In the genomic region with DNA sequence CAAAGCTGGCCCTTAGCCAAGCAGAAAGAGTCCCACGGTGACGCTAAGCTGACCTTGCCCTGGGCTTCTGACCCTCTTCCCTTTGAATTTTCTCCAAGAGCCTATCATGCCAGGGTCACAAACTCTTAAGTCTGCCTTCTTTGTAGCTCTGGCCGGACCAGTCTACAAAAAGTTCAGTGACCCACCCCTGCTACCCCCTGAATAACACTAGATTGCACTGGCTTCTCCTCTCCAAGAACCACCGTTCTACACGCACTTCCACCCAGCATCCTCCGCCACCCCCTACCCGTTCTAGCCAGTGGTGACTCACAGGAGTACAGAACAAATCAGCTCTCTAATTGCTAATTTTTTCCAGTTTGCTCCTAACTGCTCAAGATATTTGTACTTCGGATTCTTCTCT, we compare ENCODE assay signal across 14 mouse cellular contexts.
DNase-seq lines count a peak whose midpoint lies in the region; ATAC-seq and TF ChIP-seq lines count a peak whose summit lies in the region.
"Had no signal": no experiment of that assay in that cellular context is flagged by ENCODE, and none has a peak within 500 bp of the region (broad histone marks: within the 10 kb centered on the region; RNA-seq: fewer than 3 reads in every experiment).

No protein-coding gene starts in this region.

- WGBS in kidney, embryonic 16.5 days, result 51% methylated on average over 8 of the region's 8 CpGs

- no peak overlapping the region for H3K4me3 ChIP-seq in gastrocnemius, adult 2 months
- no peak overlapping the region for H3K4me3 ChIP-seq in kidney, embryonic 16.5 days (ENCODE audit: low read length)
- H3K4me3 ChIP-seq: erythroblast, embryonic 14.5 days; heart, embryonic 15.5 days had no signal

- no peaks in the 10 kb centered on the region for H3K27me3 ChIP-seq in kidney, embryonic 16.5 days (ENCODE audit: insufficient read depth, low read length)
- H3K27me3 ChIP-seq: heart, embryonic 15.5 days had no signal

- peak overlapping the region; percentile 69 for H3K27ac ChIP-seq in gastrocnemius, adult 2 months
- peak overlapping the region; percentile 21; the same call in 1 of the 2 replicates for H3K27ac ChIP-seq in kidney, embryonic 16.5 days (ENCODE audit: low read length)
- H3K27ac ChIP-seq: heart, embryonic 15.5 days had no signal

- peaks cover 5% of the 10 kb centered on the region; the same call in 1 of the 2 replicates for H3K9me3 ChIP-seq in kidney, embryonic 16.5 days (ENCODE audit: low read length)
- H3K9me3 ChIP-seq: heart, embryonic 15.5 days had no signal

- H3K36me3 ChIP-seq in kidney, embryonic 16.5 days (ENCODE audit: insufficient read depth, low read length), result no peaks in the 10 kb centered on the region
- H3K36me3 ChIP-seq: heart, embryonic 15.5 days had no signal

- no peak overlapping the region for H3K4me2 ChIP-seq in kidney, embryonic 16.5 days (replicated peaks; ENCODE audit: low read depth, low read length)
- H3K4me2 ChIP-seq: heart, embryonic 15.5 days had no signal

- peak; percentile 65; the same call in 1 of the 2 replicates for ATAC-seq in kidney, embryonic 16.5 days (ENCODE audit: low FRiP score, low TSS enrichment)

- peaks cover 4% of the 10 kb centered on the region; the same call in 1 of the 2 replicates for H3K4me1 ChIP-seq in kidney, embryonic 16.5 days (ENCODE audit: insufficient read depth, low read length)
- H3K4me1 ChIP-seq: heart, embryonic 15.5 days had no signal

- H3K9ac ChIP-seq in kidney, embryonic 16.5 days (replicated peaks; ENCODE audit: low read length), result no peak overlapping the region
- H3K9ac ChIP-seq: heart, embryonic 15.5 days had no signal

- DNase-seq in gastrocnemius, adult 2 months, result peak; percentile 42
- no peak for DNase-seq in gastrocnemius, postnatal 10 days
- DNase-seq in kidney, postnatal 14 days, result no peak
- DNase-seq in Muller cell, postnatal 12 days (ENCODE audit: inconsistent ontology term), result peak; percentile 37
- DNase-seq in adrenal gland, postnatal 36 days, result peak; percentile 15 to 42
- no peak for DNase-seq in layer of hippocampus, adult 9-10 months (ENCODE audit: low spot score)
- no peak for DNase-seq in left cerebral cortex, postnatal 14 days (ENCODE audit: low spot score in 2 of 2)
- DNase-seq: B cell, adult 2 months; cerebellum, adult 18-20 months; kidney, postnatal 25 days; right cerebral cortex, postnatal 4 days had no signal

- no peak for TF ChIP-seq CTCF in gastrocnemius, adult 2 months (IDR thresholded peaks at IDR 0.05)

- intact Hi-C loops in gastrocnemius, adult 2 months (cut with DNase I), result no loop called here
- intact Hi-C loops in left cerebral cortex, postnatal 14 days (cut with DNase I), result no loop called here

Comparison
In these comparisons a context has a peak if more than half of its experiments do, and no peak if none do; other contexts are left out.
1. DNase-seq: peak in gastrocnemius, adult 2 months (single experiment), Muller cell, postnatal 12 days (single experiment) and adrenal gland, postnatal 36 days (2 of 2); none in gastrocnemius, postnatal 10 days (single experiment), kidney, postnatal 14 days (single experiment), layer of hippocampus, adult 9-10 months (single experiment) and left cerebral cortex, postnatal 14 days (0 of 2).